Mouse (Mus musculus): ENCODE measurements around the gene Afap1.

DNA sequence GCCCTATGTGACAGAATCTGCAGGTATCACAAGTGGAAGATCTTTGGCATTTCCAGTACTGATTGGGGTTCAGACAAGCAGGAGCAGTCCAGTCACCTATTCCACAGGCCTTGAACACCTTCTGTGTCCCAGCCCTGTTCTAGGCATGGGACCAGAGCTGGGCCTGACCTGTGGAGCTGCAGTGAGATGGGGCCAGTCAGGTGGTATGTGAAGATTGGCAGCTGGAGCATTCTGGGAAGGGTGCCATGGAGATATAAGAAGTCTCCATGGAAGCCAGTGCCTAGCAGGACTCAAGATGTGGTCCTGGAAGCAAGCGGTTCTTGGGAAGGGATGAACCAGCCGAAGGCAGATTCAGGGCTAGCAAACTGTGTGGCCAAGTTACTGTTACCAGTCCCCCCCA is 31.7 kb upstream of the Afap1 start:
- TF ChIP-seq GATA1 (IDR thresholded peaks at IDR 0.05; ENCODE audit: low read length) (no peak), TAL1 (IDR thresholded peaks at IDR 0.05; ENCODE audit: low read length) (no peak)

Measured in erythroblast, embryonic 14.5 days (primary cell).